Mouse (Mus musculus) limb, embryonic 15.5 days (tissue): ENCODE results near the gene Ugt1a1. TPM values are rescaled to one million over a fixed set of nuclear protein-coding genes. Genes with fewer than 3 reads are reported as not detected.
"Not testable (repeated sequence)": the region's sequence is repeated elsewhere in the genome, so short reads cannot be mapped to it uniquely, and the experiment has no call there.

Source experiments
- ATAC-seq: fragments of 200-750 bp; cut with Nextera tagmentation; 2 replicates; pipeline ENCODE4 v1.8.0; 2017; ENCODE audit warnings: low read depth, moderate TSS enrichment; ENCODE audit not compliant: insufficient number of reproducible peaks, low FRiP score, low TSS enrichment
- H3K27ac ChIP-seq: fragments of 300-500 bp; sonication (generic); 2 replicates; pipeline ENCODE4 v1.5.1; 2015; ENCODE audit warnings: moderate library complexity, mild to moderate bottlenecking, inconsistent platforms
- H3K27me3 ChIP-seq: fragments of 300-500 bp; sonication (generic); 2 replicates; pipeline ENCODE4 v1.6.1; 2015; ENCODE audit warnings: inconsistent platforms
- H3K36me3 ChIP-seq: fragments of 300-500 bp; sonication (generic); 2 replicates; pipeline ENCODE4 v1.6.1; 2015; ENCODE audit warnings: inconsistent platforms
- H3K4me1 ChIP-seq: fragments of 300-500 bp; sonication (generic); 2 replicates; pipeline ENCODE4 v1.6.1; 2015; ENCODE audit warnings: inconsistent platforms
- H3K4me2 ChIP-seq: fragments of 300-500 bp; sonication (generic); 2 replicates; pipeline ENCODE4 v1.6.1; 2015; ENCODE audit warnings: mild to moderate bottlenecking, inconsistent platforms
- H3K4me3 ChIP-seq: fragments of 300-500 bp; sonication (generic); 2 replicates; pipeline ENCODE4 v1.5.1; 2015; ENCODE audit warnings: mild to moderate bottlenecking, inconsistent platforms
- H3K9ac ChIP-seq: fragments of 300-500 bp; sonication (generic); 2 replicates; pipeline ENCODE4 v1.6.1; 2015; ENCODE audit warnings: inconsistent platforms
- H3K9me3 ChIP-seq: fragments of 300-500 bp; sonication (generic); 2 replicates; pipeline ENCODE4 v1.6.1; 2016; ENCODE audit warnings: inconsistent platforms
- WGBS: fragments of 180-500 bp; shearing (Covaris S2); methylation state at CpG from one replicate; pipeline ENCODE4 v1.1.7; 2015; 5-methylcytosine and 5-hydroxymethylcytosine counted together
- polyA plus RNA-seq: library from polyadenylated mRNA; unstranded; fragments of >200 nt; fragmentation: Nextera tagmentation; extraction: Ambion mirVana; gene quantifications from 2 replicates; pipeline ENCODE4 v1.2.1, GENCODE M21; 2015

The Ugt1a1 gene
- polyA plus RNA-seq: 10.8 and 12.3 TPM in 2 replicates

DNA sequence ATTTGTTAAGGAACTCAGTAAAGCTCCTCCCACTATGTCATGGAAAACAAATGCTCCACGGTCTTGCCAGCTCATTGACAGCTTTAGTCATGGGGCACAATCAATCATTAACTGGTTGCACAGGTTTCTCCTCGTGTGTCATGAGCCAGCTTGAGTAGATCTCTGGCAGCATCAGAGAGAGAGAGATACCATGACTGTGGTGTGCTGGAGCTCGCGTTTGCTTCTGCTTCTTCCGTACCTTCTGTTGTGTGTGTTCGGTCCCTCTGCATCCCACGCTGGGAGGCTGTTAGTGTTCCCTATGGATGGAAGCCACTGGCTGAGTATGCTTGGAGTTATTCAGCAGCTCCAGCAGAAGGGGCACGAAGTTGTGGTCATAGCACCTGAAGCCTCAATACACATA, at the start of gene Ugt1a1:
Gene Ugt1a1, plus strand, starts transcription at position 148 of the 400 bp plus-strand sequence.
- Histone ChIP-seq H3K27me3 (no peaks in the 10 kb centered on the region), H3K4me1 (no peaks in the 10 kb centered on the region), H3K9me3 (peaks cover 44% of the 10 kb centered on the region), H3K9ac (no peak within 1 kb of the TSS), H3K4me2 (no peak within 1 kb of the TSS), H3K27ac (no peak within 1 kb of the TSS), H3K4me3 (no peak within 1 kb of the TSS), H3K36me3 (no peaks in the 10 kb centered on the region)
- no peak for ATAC-seq
- 66% methylated on average over 8 of the region's 8 CpGs for WGBS

GRCm38 (mm10) chr1:88165711-88166110, 46.0 kb upstream of the Ugt1a1 start, which contains the start of gene Ugt1a5:
Gene Ugt1a5, plus strand, starts transcription at chr1:88166012.
- Histone ChIP-seq H3K9me3 (no peaks in the 10 kb centered on the region), H3K4me2 (no peak within 1 kb of the TSS), H3K9ac (no peak within 1 kb of the TSS), H3K27ac (no peak within 1 kb of the TSS), H3K4me1 (no peaks in the 10 kb centered on the region), H3K27me3 (no peaks in the 10 kb centered on the region), H3K36me3 (no peaks in the 10 kb centered on the region), H3K4me3 (no peak within 1 kb of the TSS)
- ATAC-seq: no peak
- WGBS: 75% methylated on average over 5 of the region's 5 CpGs

DNA sequence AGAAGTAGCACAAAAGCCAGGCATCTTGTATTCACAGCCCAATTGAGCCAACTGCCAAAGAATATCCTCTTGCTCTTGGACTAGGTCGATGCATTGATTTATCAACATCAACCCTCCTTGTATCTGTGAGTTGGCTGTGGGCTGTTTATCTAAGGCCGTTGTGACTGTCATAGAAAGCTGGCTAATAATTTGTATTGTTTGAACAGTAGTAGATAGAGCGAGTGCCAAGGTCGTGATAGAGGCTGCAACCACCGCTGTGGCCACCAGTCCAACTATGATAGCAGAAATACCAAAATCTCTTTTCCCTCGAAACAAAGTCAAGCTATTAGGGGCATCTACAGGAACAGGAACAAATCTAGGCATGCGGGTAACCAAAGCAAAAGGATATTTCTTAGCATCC, 39.6 kb upstream of the Ugt1a1 start:
- H3K9ac ChIP-seq, H3K4me1 ChIP-seq, H3K36me3 ChIP-seq, H3K9me3 ChIP-seq, H3K4me3 ChIP-seq, H3K4me2 ChIP-seq, H3K27ac ChIP-seq, H3K27me3 ChIP-seq, ATAC-seq: not testable (repeated sequence)
- WGBS: 79% methylated on average over 7 of the region's 7 CpGs

- Histone ChIP-seq H3K36me3 (no peaks in the 10 kb centered on the region), H3K9me3 (0 out of 2 replicates have a peak, but pooled peaks cover 3% of the 10 kb centered on the region), H3K9ac (no peak overlapping the region), H3K4me3 (no peak overlapping the region), H3K27ac (no peak overlapping the region), H3K4me1 (no peaks in the 10 kb centered on the region), H3K4me2 (no peak overlapping the region), H3K27me3 (no peaks in the 10 kb centered on the region)
- 100% methylated on average over 1 of the region's 1 CpGs for WGBS
- no peak for ATAC-seq
These were observed 32.1 kb upstream of the Ugt1a1 start for GRCm38 (mm10) chr1:88179657-88180056.

DNA sequence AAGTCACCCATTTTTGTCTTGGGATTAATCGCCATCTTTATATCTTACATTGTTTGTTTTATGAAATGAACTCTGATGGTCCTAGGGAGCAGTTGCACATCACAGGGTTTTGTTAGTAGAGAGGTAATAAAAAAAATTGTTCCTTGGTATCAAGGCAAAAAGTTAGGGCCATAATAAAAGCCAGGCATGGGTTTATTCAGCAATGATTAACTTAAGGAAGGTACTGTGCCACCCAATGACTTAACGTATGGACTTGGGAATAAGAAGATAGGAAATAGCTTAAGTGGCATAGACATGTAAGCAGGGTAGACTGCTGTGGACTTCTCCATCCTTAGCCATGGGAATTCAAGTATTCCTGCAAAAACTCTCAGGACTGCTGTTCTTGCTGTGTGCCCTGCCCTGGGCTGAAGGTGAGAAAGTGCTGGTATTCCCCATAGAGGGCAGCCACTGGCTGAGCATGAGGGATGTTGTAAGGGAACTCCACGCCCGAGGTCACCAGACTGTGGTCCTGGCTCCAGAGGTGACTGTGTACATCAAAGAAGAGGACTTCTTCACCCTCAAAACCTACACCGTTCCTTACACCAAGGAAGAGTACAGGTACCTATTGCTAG, 25.3 kb upstream of the Ugt1a1 start:
- H3K4me3 ChIP-seq: no peak overlapping the region
- no peaks in the 10 kb centered on the region for H3K36me3 ChIP-seq
- no peaks in the 10 kb centered on the region for H3K9me3 ChIP-seq
- no peaks in the 10 kb centered on the region for H3K4me1 ChIP-seq
- no peak overlapping the region for H3K9ac ChIP-seq
- 85% methylated on average over 5 of the region's 5 CpGs for WGBS
- H3K4me2 ChIP-seq: no peak overlapping the region
- no peaks in the 10 kb centered on the region for H3K27me3 ChIP-seq
- no peak overlapping the region for H3K27ac ChIP-seq
- ATAC-seq: no peak

DNA sequence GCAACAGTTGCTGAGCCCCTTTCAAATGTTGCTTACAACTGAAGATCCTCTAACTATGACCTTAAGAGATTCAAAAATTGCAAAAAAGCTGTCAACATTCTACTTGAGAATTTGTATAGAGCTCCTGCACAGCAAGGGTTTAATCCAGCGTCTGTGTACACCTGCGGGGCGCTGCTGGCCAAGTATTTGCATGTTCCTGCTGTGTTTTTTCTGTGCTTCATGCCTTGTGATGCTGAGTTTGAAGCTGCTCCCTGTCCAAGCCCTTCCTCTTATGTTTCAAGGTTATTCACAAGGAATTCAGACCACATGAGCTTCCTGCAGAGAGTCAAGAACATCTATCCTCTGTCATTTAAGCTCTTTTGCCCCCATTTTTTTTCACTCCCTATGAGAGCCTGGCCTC, 19.6 kb upstream of the Ugt1a1 start:
- no peak for ATAC-seq
- no peak overlapping the region for H3K27ac ChIP-seq
- 68% methylated on average over 3 of the region's 3 CpGs for WGBS
- no peak overlapping the region for H3K4me2 ChIP-seq
- no peaks in the 10 kb centered on the region for H3K36me3 ChIP-seq
- H3K9me3 ChIP-seq: no peaks in the 10 kb centered on the region
- no peaks in the 10 kb centered on the region for H3K4me1 ChIP-seq
- H3K27me3 ChIP-seq: no peaks in the 10 kb centered on the region
- H3K9ac ChIP-seq: no peak overlapping the region
- no peak overlapping the region for H3K4me3 ChIP-seq

GRCm38 (mm10) chr1:88195687-88196086, 16.1 kb upstream of the Ugt1a1 start:
- Histone ChIP-seq H3K4me3 (no peak overlapping the region), H3K9ac (no peak overlapping the region), H3K27ac (no peak overlapping the region), H3K4me1 (no peaks in the 10 kb centered on the region), H3K4me2 (no peak overlapping the region), H3K9me3 (no peaks in the 10 kb centered on the region), H3K27me3 (no peaks in the 10 kb centered on the region), H3K36me3 (no peaks in the 10 kb centered on the region)
- WGBS: 88% methylated on average over 1 of the region's 1 CpGs
- ATAC-seq: no peak

GRCm38 (mm10) chr1:88197443-88197842, 14.3 kb upstream of the Ugt1a1 start:
- no peak for ATAC-seq
- Histone ChIP-seq H3K4me3 (no peak overlapping the region), H3K36me3 (no peaks in the 10 kb centered on the region), H3K4me1 (no peaks in the 10 kb centered on the region), H3K9me3 (no peaks in the 10 kb centered on the region), H3K27ac (no peak overlapping the region), H3K27me3 (no peaks in the 10 kb centered on the region), H3K4me2 (no peak overlapping the region), H3K9ac (no peak overlapping the region)
- WGBS: 70% methylated on average over 3 of the region's 3 CpGs

GRCm38 (mm10) chr1:88199996-88200395, 11.8 kb upstream of the Ugt1a1 start:
- no peak overlapping the region for H3K9ac ChIP-seq
- no peak for ATAC-seq
- no peaks in the 10 kb centered on the region for H3K27me3 ChIP-seq
- H3K27ac ChIP-seq: no peak overlapping the region
- no peaks in the 10 kb centered on the region for H3K36me3 ChIP-seq
- 0 out of 2 replicates have a peak, but pooled peaks cover under 1% of the 10 kb centered on the region for H3K4me1 ChIP-seq
- 74% methylated on average over 2 of the region's 2 CpGs for WGBS
- no peak overlapping the region for H3K4me3 ChIP-seq
- H3K9me3 ChIP-seq: no peaks in the 10 kb centered on the region
- no peak overlapping the region for H3K4me2 ChIP-seq

GRCm38 (mm10) chr1:88200456-88200855, 11.3 kb upstream of the Ugt1a1 start, which contains the start of gene Ugt1a2:
Gene Ugt1a2, plus strand, starts transcription at chr1:88200601.
- H3K9me3 ChIP-seq: no peaks in the 10 kb centered on the region
- no peak within 1 kb of the TSS for H3K4me3 ChIP-seq
- no peak within 1 kb of the TSS for H3K9ac ChIP-seq
- 77% methylated on average over 7 of the region's 7 CpGs for WGBS
- no peaks in the 10 kb centered on the region for H3K27me3 ChIP-seq
- no peaks in the 10 kb centered on the region for H3K36me3 ChIP-seq
- no peak for ATAC-seq
- H3K27ac ChIP-seq: no peak within 1 kb of the TSS
- no peak within 1 kb of the TSS for H3K4me2 ChIP-seq
- H3K4me1 ChIP-seq: peaks cover 4% of the 10 kb centered on the region

- peaks cover 10% of the 10 kb centered on the region for H3K4me1 ChIP-seq
- H3K4me2 ChIP-seq: peak within 1 kb of the TSS; percentile 87
- ATAC-seq: peak; percentile 92
- H3K27me3 ChIP-seq: no peaks in the 10 kb centered on the region
- H3K36me3 ChIP-seq: no peaks in the 10 kb centered on the region
- 6% methylated on average over 62 of the region's 62 CpGs for WGBS
- H3K9me3 ChIP-seq: no peaks in the 10 kb centered on the region
- H3K9ac ChIP-seq: peak within 1 kb of the TSS; percentile 54
- H3K27ac ChIP-seq: no peak within 1 kb of the TSS
- peak within 1 kb of the TSS; percentile 54 for H3K4me3 ChIP-seq
These were observed 6.4 kb upstream of the Ugt1a1 start, which contains the start of gene Dnajb3 for GRCm38 (mm10) chr1:88205294-88205922. Gene Dnajb3, minus strand, starts transcription at chr1:88205782.

GRCm38 (mm10) chr1:88206843-88207479, 4.8 kb upstream of the Ugt1a1 start:
- no peak for ATAC-seq
- WGBS: 73% methylated on average over 2 of the region's 2 CpGs
- H3K4me3 ChIP-seq: no peak overlapping the region

More at GRCm38 (mm10) chr1:88206843-88207479, 4.8 kb upstream of the Ugt1a1 start:
- Histone ChIP-seq H3K4me1 (peaks cover 10% of the 10 kb centered on the region), H3K27me3 (no peaks in the 10 kb centered on the region), H3K36me3 (no peaks in the 10 kb centered on the region), H3K9ac (no peak overlapping the region), H3K4me2 (no peak overlapping the region), H3K9me3 (peaks cover 7% of the 10 kb centered on the region), H3K27ac (no peak overlapping the region)
